Mouse (Mus musculus): Measurements from ENCODE around the gene Farp1.
"Not testable (repeated sequence)": the region's sequence is repeated elsewhere in the genome, so short reads cannot be mapped to it uniquely, and the experiment has no call there.

Gene Farp1

GRCm38 (mm10) chr14:121034973-121035662, at the start of gene Farp1:
Gene Farp1, plus strand, starts transcription at chr14:121035200.
- DNase-seq: peak; percentile 89

GRCm38 (mm10) chr14:120989126-120989525, 45.9 kb upstream of the Farp1 start:
- no peak for DNase-seq

- no peak for DNase-seq
Measured at GRCm38 (mm10) chr14:120997686-120998085, 37.3 kb upstream of the Farp1 start.

GRCm38 (mm10) chr14:121000561-121001340, 34.2 kb upstream of the Farp1 start:
- peak; percentile 25 for DNase-seq

GRCm38 (mm10) chr14:121005621-121006020, 29.4 kb upstream of the Farp1 start:
- no peak for DNase-seq

GRCm38 (mm10) chr14:121006021-121006420, 29.0 kb upstream of the Farp1 start:
- DNase-seq: no peak

- DNase-seq: no peak
Measured at GRCm38 (mm10) chr14:121015114-121015690, 19.8 kb upstream of the Farp1 start.

GRCm38 (mm10) chr14:121022403-121022802, 12.6 kb upstream of the Farp1 start:
- DNase-seq: no peak

- peak; percentile 88 for DNase-seq
Measured at GRCm38 (mm10) chr14:121025381-121025780, 9.6 kb upstream of the Farp1 start.

GRCm38 (mm10) chr14:121031396-121031795, 3.6 kb upstream of the Farp1 start:
- no peak for DNase-seq

- peak; percentile 45 for DNase-seq
Measured at GRCm38 (mm10) chr14:121034525-121034924, 475 bp upstream of the Farp1 start.

- DNase-seq: peak; percentile 69
Measured at GRCm38 (mm10) chr14:121035663-121036473, 868 bp downstream of the Farp1 start.

- no peak for DNase-seq
Measured at GRCm38 (mm10) chr14:121036612-121037221, 1.7 kb downstream of the Farp1 start.

- DNase-seq: no peak
Measured at GRCm38 (mm10) chr14:121037276-121037675, 2.3 kb downstream of the Farp1 start.

- DNase-seq: no peak
Measured at GRCm38 (mm10) chr14:121038676-121039075, 3.7 kb downstream of the Farp1 start.

- DNase-seq: no peak
Measured at GRCm38 (mm10) chr14:121044145-121044544, 9.1 kb downstream of the Farp1 start.

GRCm38 (mm10) chr14:121046313-121046961, 11.4 kb downstream of the Farp1 start:
- DNase-seq: no peak

- DNase-seq: no peak
Measured at GRCm38 (mm10) chr14:121047780-121048179, 12.8 kb downstream of the Farp1 start.

- DNase-seq: not testable (repeated sequence)
Measured at GRCm38 (mm10) chr14:121051002-121051401, 16.0 kb downstream of the Farp1 start.

- DNase-seq: peak; percentile 77
Measured at GRCm38 (mm10) chr14:121053020-121053518, 18.1 kb downstream of the Farp1 start.

GRCm38 (mm10) chr14:121054062-121054461, 19.1 kb downstream of the Farp1 start:
- no peak for DNase-seq

- no peak for DNase-seq
Measured at GRCm38 (mm10) chr14:121057750-121058149, 22.8 kb downstream of the Farp1 start.
